10 mouse cellular contexts compared by ENCODE assay signal in the genomic region with DNA sequence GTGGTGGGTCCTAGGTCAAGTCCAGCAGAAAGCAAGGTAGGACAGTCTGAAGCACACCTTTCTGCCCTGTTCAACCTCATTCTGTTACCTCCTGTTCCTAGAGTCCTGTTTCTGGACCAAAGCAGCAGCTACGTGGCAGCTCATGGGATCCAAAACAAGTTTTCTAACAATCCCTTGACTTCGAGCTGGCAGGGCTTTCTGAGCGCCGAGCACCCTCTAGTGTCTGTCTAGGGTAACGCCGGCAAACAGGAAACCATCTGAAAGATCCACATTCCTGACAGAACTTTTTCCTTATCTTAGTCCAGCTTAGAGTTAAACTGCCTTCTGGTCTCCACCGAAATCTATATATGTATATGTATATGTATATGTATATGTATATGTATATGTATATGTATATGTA. TPM values are rescaled to one million over a fixed set of nuclear protein-coding genes. Genes with fewer than 3 reads are reported as not detected.
A peak's percentile ranks its signal among the peaks of the same experiment; 100 is the strongest.
DNase-seq lines count a peak whose midpoint lies in the region; ATAC-seq and TF ChIP-seq lines count a peak whose summit lies in the region.
"Had no signal": no experiment of that assay in that cellular context is flagged by ENCODE, and none has a peak within 500 bp of the region (broad histone marks: within the 10 kb centered on the region; RNA-seq: fewer than 3 reads in every experiment).

No protein-coding gene starts in this region.

- peak; percentile 71; the same call in 1 of the 2 replicates for TF ChIP-seq CTCF in testis, adult 2 months (IDR thresholded peaks at IDR 0.05; ENCODE audit: control insufficient read depth, insufficient read depth, insufficient replicate concordance, low read depth, low read length)
- peak; percentile 65 for TF ChIP-seq CTCF in bone marrow, adult 2 months (IDR thresholded peaks at IDR 0.05; ENCODE audit: control insufficient read depth, insufficient read depth, low read length)
- peak; percentile 81 for TF ChIP-seq CTCF in lung, postnatal 0 days (IDR thresholded peaks at IDR 0.05)

- peak; percentile 36 to 56; a peak in 2 of 4 replicates for ATAC-seq in hematopoietic stem cell, adult 5-6 weeks (replicated peaks in 1 of 2; ENCODE audit: insufficient read depth in 1 of 2, low FRiP score in 2 of 2, low TSS enrichment in 1 of 2, low read depth in 1 of 2, poor library complexity in 2 of 2, severe bottlenecking in 2 of 2)
- ATAC-seq in lung, postnatal 0 days = no peak

- intact Hi-C loops in heart, postnatal 10 days (cut with DNase I) = loop anchor here (1.0 to 2.0 kb wide), 2 partner anchors 95 to 147 kb away; no protein-coding TSS in a partner anchor

- no peak overlapping the region for H3K4me2 ChIP-seq in lung, postnatal 0 days (replicated peaks; ENCODE audit: low read depth, low read length)
- H3K4me2 ChIP-seq: embryonic facial prominence, embryonic 13.5 days; lung, embryonic 15.5 days had no signal

- no peaks in the 10 kb centered on the region for H3K9me3 ChIP-seq in heart, embryonic 10.5 days
- no peaks in the 10 kb centered on the region for H3K9me3 ChIP-seq in lung, postnatal 0 days (ENCODE audit: low read length)
- H3K9me3 ChIP-seq: embryonic facial prominence, embryonic 13.5 days; lung, embryonic 15.5 days had no signal

- TF ChIP-seq EP300 in lung, postnatal 0 days (IDR thresholded peaks at IDR 0.05) = no peak

- peaks cover 64% of the 10 kb centered on the region for H3K27me3 ChIP-seq in heart, embryonic 10.5 days (ENCODE audit: insufficient read depth, poor library complexity, severe bottlenecking)
- H3K27me3 ChIP-seq in testis, adult 2 months (ENCODE audit: control insufficient read depth, insufficient read depth, low read length) = no peaks in the 10 kb centered on the region
- H3K27me3 ChIP-seq in lung, postnatal 0 days (replicated peaks; ENCODE audit: insufficient read depth, low read length) = peaks cover 2% of the 10 kb centered on the region; the same call in 1 of the 2 replicates

- WGBS in heart, embryonic 10.5 days = 4% methylated on average over 7 of the region's 7 CpGs
- WGBS in bone marrow, adult 2 months = under 1% methylated on average over 7 of the region's 7 CpGs
- WGBS in lung, postnatal 0 days = 1% methylated on average over 7 of the region's 7 CpGs

- no peak overlapping the region for H3K4me3 ChIP-seq in heart, embryonic 10.5 days
- no peak overlapping the region for H3K4me3 ChIP-seq in testis, adult 2 months (ENCODE audit: control insufficient read depth, low read depth, low read length)
- H3K4me3 ChIP-seq in bone marrow, adult 2 months (replicated peaks; ENCODE audit: control insufficient read depth, low read depth, low read length) = no peak overlapping the region
- H3K4me3 ChIP-seq in lung, postnatal 0 days (ENCODE audit: low read depth, low read length) = no peak overlapping the region
- H3K4me3 ChIP-seq: embryonic facial prominence, embryonic 13.5 days; lung, embryonic 15.5 days had no signal

- peak; percentile 39 to 69 for DNase-seq in heart, postnatal 10 days
- DNase-seq in heart, embryonic 10.5 days (ENCODE audit: low spot score) = no peak
- DNase-seq in testis, postnatal 14 days (ENCODE audit: low spot score) = no peak
- peak; percentile 70 for DNase-seq in lung, postnatal 0 days (ENCODE audit: low spot score)
- DNase-seq in thymus, postnatal 36 days = peak; percentile 13 to 15

- no peaks in the 10 kb centered on the region for H3K36me3 ChIP-seq in heart, embryonic 10.5 days
- no peaks in the 10 kb centered on the region for H3K36me3 ChIP-seq in testis, adult 2 months (ENCODE audit: control insufficient read depth, insufficient read depth, low read length)
- no peaks in the 10 kb centered on the region for H3K36me3 ChIP-seq in lung, postnatal 0 days (ENCODE audit: insufficient read depth, low read length)
- H3K36me3 ChIP-seq: embryonic facial prominence, embryonic 13.5 days; lung, embryonic 15.5 days had no signal

- TF ChIP-seq POLR2A in testis, adult 2 months (IDR thresholded peaks at IDR 0.05; ENCODE audit: control insufficient read depth, low read depth, low read length) = no peak
- no peak for TF ChIP-seq POLR2A in bone marrow, adult 2 months (IDR thresholded peaks at IDR 0.05; ENCODE audit: borderline replicate concordance, control insufficient read depth, low read depth, low read length)

- H3K9ac ChIP-seq in lung, postnatal 0 days (replicated peaks; ENCODE audit: low read depth) = no peak overlapping the region
- H3K9ac ChIP-seq: embryonic facial prominence, embryonic 13.5 days; lung, embryonic 15.5 days had no signal

- no peak overlapping the region for H3K27ac ChIP-seq in heart, embryonic 10.5 days
- no peak overlapping the region for H3K27ac ChIP-seq in testis, adult 2 months (ENCODE audit: control insufficient read depth, insufficient read depth, low read depth, low read length)
- H3K27ac ChIP-seq in bone marrow, adult 2 months (ENCODE audit: control insufficient read depth, insufficient read depth, low read depth, low read length, poor library complexity) = no peak overlapping the region
- no peak overlapping the region for H3K27ac ChIP-seq in lung, postnatal 0 days (ENCODE audit: low read length)
- H3K27ac ChIP-seq: embryonic facial prominence, embryonic 13.5 days; lung, embryonic 15.5 days had no signal

- H3K4me1 ChIP-seq in heart, embryonic 10.5 days = no peaks in the 10 kb centered on the region
- H3K4me1 ChIP-seq in testis, adult 2 months (ENCODE audit: control insufficient read depth, insufficient read depth, low read length) = peaks cover 1% of the 10 kb centered on the region; the same call in 1 of the 2 replicates
- H3K4me1 ChIP-seq in bone marrow, adult 2 months (ENCODE audit: control insufficient read depth, insufficient read depth, low read length) = no peaks in the 10 kb centered on the region
- H3K4me1 ChIP-seq in lung, postnatal 0 days (ENCODE audit: insufficient read depth, low read depth, low read length) = no peaks in the 10 kb centered on the region
- H3K4me1 ChIP-seq: embryonic facial prominence, embryonic 13.5 days; lung, embryonic 15.5 days had no signal

RNA-seq across cellular contexts. Expression of gene Hoxb9, which starts 31.0 kb away (rescaled TPM):
- not detected for total RNA-seq in heart, postnatal 10 days (2021)
- 0.75 TPM in 1 of 2 replicates, not detected in the other for polyA plus RNA-seq in heart, embryonic 10.5 days (2016; fragmentation: Nextera tagmentation; extraction: Ambion mirVana)
- polyA plus RNA-seq in testis, adult 2 months (2012; rRNA removed) = 0.36 and 1.0 TPM in 2 replicates
- polyA plus RNA-seq in bone marrow, adult 2 months (2011; ENCODE audit: insufficient read depth, insufficient read length, low replicate concordance, missing spikeins) = 0.77 TPM in 1 of 2 replicates, not detected in the other
- 0.30 and 0.44 TPM in 2 replicates for total RNA-seq in hematopoietic stem cell, adult 5-6 weeks (2017)
- not detected in 2 replicates for polyA plus RNA-seq in lung, postnatal 0 days (2015; fragmentation: Nextera tagmentation; extraction: Ambion mirVana)

RNA-seq across cellular contexts. Expression of gene Hoxb8, which starts 41.5 kb away (rescaled TPM):
- not detected for total RNA-seq in heart, postnatal 10 days (2021)
- polyA plus RNA-seq in heart, embryonic 10.5 days (2016; fragmentation: Nextera tagmentation; extraction: Ambion mirVana) = 0.30 TPM in 1 of 2 replicates, not detected in the other
- polyA plus RNA-seq in testis, adult 2 months (2012; rRNA removed) = 0.11 and 6.9 TPM in 2 replicates
- 0.75 TPM in 1 of 2 replicates, not detected in the other for polyA plus RNA-seq in bone marrow, adult 2 months (2011; ENCODE audit: insufficient read depth, insufficient read length, low replicate concordance, missing spikeins)
- not detected in 2 replicates for total RNA-seq in hematopoietic stem cell, adult 5-6 weeks (2017)
- 0.23 and 0.35 TPM in 2 replicates for polyA plus RNA-seq in lung, postnatal 0 days (2015; fragmentation: Nextera tagmentation; extraction: Ambion mirVana)

RNA-seq across cellular contexts. Expression of gene Hoxb13, which starts 46.1 kb away (rescaled TPM):
- not detected for total RNA-seq in heart, postnatal 10 days (2021)
- not detected in 2 replicates for polyA plus RNA-seq in heart, embryonic 10.5 days (2016; fragmentation: Nextera tagmentation; extraction: Ambion mirVana)
- 0.04 TPM in 2 replicates for polyA plus RNA-seq in testis, adult 2 months (2012; rRNA removed)
- not detected in 2 replicates for polyA plus RNA-seq in bone marrow, adult 2 months (2011; ENCODE audit: insufficient read depth, insufficient read length, low replicate concordance, missing spikeins)
- not detected in 2 replicates for total RNA-seq in hematopoietic stem cell, adult 5-6 weeks (2017)
- polyA plus RNA-seq in lung, postnatal 0 days (2015; fragmentation: Nextera tagmentation; extraction: Ambion mirVana) = not detected in 2 replicates
- polyA plus RNA-seq: embryonic facial prominence, embryonic 13.5 days; lung, embryonic 15.5 days had no signal

RNA-seq across cellular contexts. Expression of gene Hoxb7, which starts 46.2 kb away (rescaled TPM):
- not detected for total RNA-seq in heart, postnatal 10 days (2021)
- 0.11 and 1.3 TPM in 2 replicates for polyA plus RNA-seq in heart, embryonic 10.5 days (2016; fragmentation: Nextera tagmentation; extraction: Ambion mirVana)
- 1.6 TPM in 1 of 2 replicates, not detected in the other for polyA plus RNA-seq in testis, adult 2 months (2012; rRNA removed)
- polyA plus RNA-seq in bone marrow, adult 2 months (2011; ENCODE audit: insufficient read depth, insufficient read length, low replicate concordance, missing spikeins) = 2.5 TPM in 1 of 2 replicates, not detected in the other
- not detected in 2 replicates for total RNA-seq in hematopoietic stem cell, adult 5-6 weeks (2017)
- 1.3 and 1.9 TPM in 2 replicates for polyA plus RNA-seq in lung, postnatal 0 days (2015; fragmentation: Nextera tagmentation; extraction: Ambion mirVana)

RNA-seq across cellular contexts. Expression of gene Hoxb6, which starts 52.1 kb away (rescaled TPM):
- total RNA-seq in heart, postnatal 10 days (2021) = not detected
- polyA plus RNA-seq in heart, embryonic 10.5 days (2016; fragmentation: Nextera tagmentation; extraction: Ambion mirVana) = 0.42 and 2.2 TPM in 2 replicates
- polyA plus RNA-seq in testis, adult 2 months (2012; rRNA removed) = 0.15 and 3.4 TPM in 2 replicates
- 1.8 and 4.4 TPM in 2 replicates for polyA plus RNA-seq in bone marrow, adult 2 months (2011; ENCODE audit: insufficient read depth, insufficient read length, low replicate concordance, missing spikeins)
- total RNA-seq in hematopoietic stem cell, adult 5-6 weeks (2017) = 0.38 and 1.2 TPM in 2 replicates
- 7.3 and 7.4 TPM in 2 replicates for polyA plus RNA-seq in lung, postnatal 0 days (2015; fragmentation: Nextera tagmentation; extraction: Ambion mirVana)

Comparison
In these comparisons a context has a peak if more than half of its experiments do, and no peak if none do; other contexts are left out.
1. DNase-seq: peak in heart, postnatal 10 days (2 of 2), lung, postnatal 0 days (single experiment) and thymus, postnatal 36 days (2 of 2); none in heart, embryonic 10.5 days (single experiment) and testis, postnatal 14 days (single experiment).
2. Peak in every context shown above with its lines, with median percentiles within 50 percentile points of each other: CTCF ChIP-seq.